Mouse (Mus musculus): Measurements from ENCODE around the gene Il10.

- TF ChIP-seq EP300 (IDR thresholded peaks at IDR 0.05; ENCODE audit: low read depth) (no peak), CTCF (IDR thresholded peaks at IDR 0.05; ENCODE audit: low read depth) (no peak)
These were observed 5.7 kb upstream of the Il10 start for GRCm38 (mm10) chr1:131013926-131014325.
